Mouse (Mus musculus): ENCODE data around the gene Prpf39. TPM values are rescaled to one million over a fixed set of nuclear protein-coding genes. Genes with fewer than 3 reads are reported as not detected.

Gene Prpf39
- total RNA-seq, 2 experiments from 2014 or later, result 40.9 to 52.1 TPM

Other genes with a start within 250 kb of the Prpf39 start
- gene Gm527, start 118.4 kb upstream of the Prpf39 start, total RNA-seq (2021), result 10 to 100 TPM; 14.2 to 16.8 TPM
- 10 to 100 TPM; 26.2 to 26.8 TPM for gene Klhl28, start 70.8 kb upstream of the Prpf39 start, total RNA-seq (2021)
- gene Togaram1, start 70.5 kb upstream of the Prpf39 start, total RNA-seq (2021), result 10 to 100 TPM; 55.5 to 56.4 TPM
- gene Fkbp3, start 37.7 kb downstream of the Prpf39 start, total RNA-seq (2021), result 100 to 1,000 TPM; 149 to 157 TPM
- 10 to 100 TPM; 11.9 to 12.4 TPM for gene Fancm, start 39.3 kb downstream of the Prpf39 start, total RNA-seq (2021)
- under 1 TPM; 0.45 to 0.63 TPM for gene Mis18bp1, start 136.3 kb downstream of the Prpf39 start, total RNA-seq (2021)
- gene Wdr20rt, start 189.2 kb downstream of the Prpf39 start, total RNA-seq (2021), result under 1 TPM; 0.20 to 0.23 TPM

All from layer of hippocampus, postnatal 36 days (tissue).